Mouse (Mus musculus) natural killer cell, adult 2 months (primary cell): ENCODE results near the gene Zdhhc14.
A peak's percentile ranks its signal among the peaks of the same experiment; 100 is the strongest.

Source experiments
- DNase-seq, 2 experiments: peaks; one replicate each; pipeline ENCODE4 v3.0.0; 2022; ENCODE audit warnings: low spot score in 2 of 2

Zdhhc14 gene

DNA sequence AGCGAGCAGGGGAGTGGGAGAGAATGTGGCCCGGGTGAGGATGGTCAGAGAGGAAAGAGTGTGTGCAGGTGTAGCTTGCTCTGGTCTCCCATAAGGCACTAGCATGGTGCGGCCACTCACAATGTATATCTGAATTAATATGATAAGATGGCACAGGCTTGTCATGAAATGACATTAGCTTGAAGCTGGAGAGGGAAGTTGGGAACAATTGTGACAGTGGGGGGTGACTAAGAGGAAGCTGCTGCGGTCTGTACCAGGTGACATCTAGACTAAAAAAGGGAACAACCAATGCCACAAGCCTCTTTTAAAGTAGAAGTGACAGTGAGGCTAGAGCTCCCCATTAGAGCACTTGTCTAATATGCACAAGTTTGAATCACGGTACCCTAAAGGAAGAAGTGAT is 238.2 kb downstream of the Zdhhc14 start:
- peak in 1 of 2 experiments; percentile 53 for DNase-seq

DNA sequence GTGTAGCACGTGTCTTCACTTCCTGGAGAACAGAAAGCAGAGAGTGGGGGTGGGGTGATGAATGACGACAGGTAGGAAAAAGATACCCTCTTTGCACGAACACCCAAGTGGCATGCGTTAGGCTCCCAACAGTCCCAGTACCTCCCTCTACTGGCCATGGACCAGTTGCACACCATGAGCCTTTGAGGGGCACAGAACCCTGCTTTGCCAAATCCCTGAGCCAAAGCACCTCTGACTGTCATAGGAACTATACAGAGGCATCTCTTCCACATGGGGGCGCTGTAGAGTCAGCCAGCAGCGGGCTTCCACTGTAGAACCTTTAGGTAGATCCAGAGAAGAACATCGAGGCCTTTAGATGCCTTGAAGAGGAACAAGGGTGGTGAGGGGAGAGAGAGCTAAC is 241.0 kb downstream of the Zdhhc14 start:
- DNase-seq: peak; percentile 20 to 72

DNA sequence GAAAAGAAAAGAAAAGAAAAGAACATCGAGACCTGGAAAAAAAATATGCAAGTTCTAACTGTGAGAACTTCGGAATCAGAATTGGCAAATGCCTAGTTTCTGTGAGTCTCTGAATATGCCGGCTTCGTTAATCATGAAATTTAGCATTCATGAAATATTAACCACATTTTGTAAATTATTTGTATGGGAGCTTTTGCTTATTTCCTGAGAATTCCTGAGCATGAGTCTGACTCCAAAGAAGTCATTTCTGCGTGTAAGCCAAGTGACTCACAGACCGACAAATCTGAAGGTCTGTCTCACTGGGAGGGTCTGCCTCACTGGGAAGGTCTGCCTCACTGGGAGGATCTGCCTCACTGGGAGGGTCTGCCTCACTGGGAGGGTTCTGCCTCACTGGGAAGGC is 248.7 kb downstream of the Zdhhc14 start:
- DNase-seq: no peak

DNA sequence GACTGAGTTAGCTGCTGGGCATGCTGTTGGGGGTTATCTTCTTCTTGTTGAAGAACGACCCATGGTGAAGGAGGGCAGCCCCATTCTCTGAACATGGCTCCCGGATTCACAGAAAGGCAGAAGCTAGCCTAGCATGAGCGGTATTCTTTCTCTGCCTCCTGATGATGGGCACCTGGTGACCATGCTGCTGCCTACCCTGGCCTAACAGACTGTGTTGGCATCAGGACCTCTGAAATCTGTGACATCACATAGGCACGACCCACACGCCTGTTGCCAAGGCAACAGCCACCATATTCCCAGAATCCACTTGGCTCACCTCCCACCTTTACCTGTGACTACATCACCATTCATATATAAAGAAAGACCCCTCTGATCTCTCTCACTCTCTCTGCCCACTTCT is 251.7 kb downstream of the Zdhhc14 start:
- no peak for DNase-seq

DNA sequence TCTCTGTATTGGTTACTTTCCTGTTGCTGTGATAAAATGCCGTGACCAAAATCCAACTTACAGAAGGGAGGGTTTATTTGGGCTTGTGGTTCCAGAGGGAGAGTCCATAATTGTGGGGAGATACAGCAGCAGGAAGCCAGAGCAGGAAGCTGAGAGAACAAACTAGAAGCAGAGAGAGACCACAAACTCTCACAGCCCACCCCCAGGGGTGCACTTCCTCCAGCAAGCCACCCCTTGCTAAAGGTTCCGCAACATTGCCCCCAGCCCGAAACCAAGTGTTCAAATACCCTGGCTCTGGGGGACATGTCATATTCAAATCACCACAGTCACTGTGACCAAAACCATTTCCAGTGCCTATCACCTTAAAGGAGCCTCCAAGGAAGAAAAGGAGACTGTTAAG is 254.0 kb downstream of the Zdhhc14 start:
- peak in 1 of 2 experiments; percentile 20 for DNase-seq

DNA sequence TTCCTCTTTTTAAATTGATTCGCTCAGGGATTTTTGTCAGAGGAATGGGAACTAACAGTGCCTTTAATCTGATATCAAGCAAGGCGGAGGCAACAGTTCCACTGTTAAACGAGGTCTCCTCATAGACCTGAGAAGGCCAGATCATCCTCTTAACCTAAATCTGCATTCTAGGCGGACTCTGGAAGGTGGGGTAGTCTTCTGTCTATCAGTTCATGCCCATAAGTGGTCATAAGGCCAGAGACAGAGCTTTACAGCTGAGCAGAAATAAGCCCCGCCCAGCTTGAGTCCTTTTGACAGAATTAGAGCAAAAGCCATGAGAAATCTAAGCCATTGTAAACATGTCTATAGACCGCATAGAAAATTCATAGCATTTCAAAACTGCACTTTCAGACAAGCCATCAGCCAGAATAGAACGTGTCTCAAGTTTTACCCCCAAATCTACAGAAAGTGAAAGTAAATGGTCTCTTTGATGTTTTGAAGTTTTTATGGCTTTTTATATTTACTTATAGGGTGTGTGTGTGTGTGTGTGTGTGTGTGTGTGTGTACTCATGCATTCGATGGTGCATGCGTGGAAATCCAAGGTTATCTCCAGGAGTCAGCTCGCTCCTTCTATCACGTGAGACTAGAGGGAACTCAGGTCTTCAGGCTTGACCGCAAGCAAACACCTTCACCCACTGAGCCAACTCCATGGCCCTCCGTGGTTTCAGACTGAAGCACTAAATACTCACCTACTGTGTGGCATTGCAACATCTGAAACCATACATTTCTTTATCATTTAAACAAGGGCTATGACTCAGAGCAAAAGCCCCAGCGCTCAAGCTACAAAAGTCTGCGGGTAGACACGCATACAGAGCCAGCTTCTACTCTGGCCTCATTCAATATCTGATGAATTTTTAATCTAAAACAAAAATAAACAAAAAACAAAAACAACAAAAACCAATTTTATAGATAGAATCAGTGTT is 255.5 kb downstream of the Zdhhc14 start:
- peak; percentile 32 to 41 for DNase-seq

DNA sequence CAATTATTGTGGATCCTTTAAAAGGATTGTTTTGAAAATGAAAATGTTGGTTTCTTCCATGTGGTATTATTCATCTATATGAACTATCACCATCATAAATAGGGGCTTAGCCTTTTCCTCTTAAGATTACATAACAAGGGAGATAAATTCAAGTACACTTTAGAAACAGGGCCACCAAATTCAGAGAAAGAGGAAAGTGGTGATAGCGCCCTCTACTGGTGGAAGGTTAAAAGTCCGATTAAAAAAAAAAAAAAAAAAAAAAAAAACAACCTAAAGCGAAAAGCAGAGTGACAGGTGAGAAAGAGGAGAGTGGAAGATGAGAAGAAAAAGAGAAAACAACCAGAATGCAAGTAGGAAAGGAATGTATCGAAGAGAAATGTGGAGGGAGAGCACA is 256.1 kb downstream of the Zdhhc14 start:
- DNase-seq: peak; percentile 22 to 44

DNA sequence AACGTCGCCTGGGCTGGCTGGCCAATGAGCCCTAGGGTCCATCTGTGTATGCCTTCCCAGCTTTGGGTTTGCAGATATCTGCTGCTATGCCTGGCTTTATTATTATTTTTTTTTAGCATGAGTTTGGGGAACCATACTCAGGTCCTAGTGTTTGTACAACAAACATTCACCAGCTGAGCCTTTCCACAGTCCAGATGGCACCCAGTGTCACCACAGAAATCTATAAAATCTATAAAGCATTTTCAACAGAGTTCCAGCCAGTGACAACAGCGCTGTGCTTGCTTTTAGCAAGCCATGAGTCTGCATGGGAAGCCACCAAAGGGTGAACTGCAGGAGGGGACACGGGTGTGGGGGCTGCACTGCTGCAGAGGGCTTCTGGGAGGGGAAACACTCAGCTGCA is 257.9 kb downstream of the Zdhhc14 start:
- DNase-seq: no peak

DNA sequence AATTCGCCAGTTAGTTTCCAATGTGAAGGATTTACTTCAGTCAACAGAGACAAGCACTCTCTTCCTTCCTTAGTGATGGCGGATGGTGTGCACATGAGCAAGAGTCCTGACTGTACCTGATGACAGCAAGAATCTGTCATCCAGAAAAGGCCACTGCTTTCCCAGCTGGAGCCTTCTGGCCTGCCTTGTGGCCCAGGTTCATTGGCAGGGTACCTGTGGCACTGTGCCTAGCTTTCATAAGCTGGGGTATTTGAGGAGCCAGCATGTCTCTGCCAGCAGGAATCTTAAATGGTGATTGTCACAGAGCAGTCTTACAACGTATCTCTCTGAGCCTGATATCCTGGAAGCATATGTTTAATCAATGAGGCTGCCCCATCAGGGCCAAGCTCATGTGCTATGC is 258.7 kb downstream of the Zdhhc14 start:
- no peak for DNase-seq

DNA sequence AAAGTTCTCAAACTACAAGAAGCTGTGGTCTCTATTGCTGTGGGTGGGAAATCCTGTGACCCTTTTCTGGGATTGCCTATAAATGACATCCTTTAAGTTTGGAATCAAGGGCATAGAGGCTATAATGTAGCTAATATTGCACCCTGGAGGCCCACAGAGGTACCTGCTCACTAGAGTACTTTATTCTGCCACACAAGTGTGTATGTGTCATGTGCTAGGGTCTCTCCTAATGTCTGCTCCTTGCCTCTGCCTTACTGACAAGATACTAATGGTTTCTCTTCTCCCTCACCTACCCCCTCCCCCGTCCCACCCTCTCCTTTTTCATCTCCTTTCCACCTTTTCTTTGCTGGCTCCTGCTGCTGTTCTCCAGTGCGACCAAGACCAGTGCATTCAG is 260.0 kb downstream of the Zdhhc14 start:
- no peak for DNase-seq

DNA sequence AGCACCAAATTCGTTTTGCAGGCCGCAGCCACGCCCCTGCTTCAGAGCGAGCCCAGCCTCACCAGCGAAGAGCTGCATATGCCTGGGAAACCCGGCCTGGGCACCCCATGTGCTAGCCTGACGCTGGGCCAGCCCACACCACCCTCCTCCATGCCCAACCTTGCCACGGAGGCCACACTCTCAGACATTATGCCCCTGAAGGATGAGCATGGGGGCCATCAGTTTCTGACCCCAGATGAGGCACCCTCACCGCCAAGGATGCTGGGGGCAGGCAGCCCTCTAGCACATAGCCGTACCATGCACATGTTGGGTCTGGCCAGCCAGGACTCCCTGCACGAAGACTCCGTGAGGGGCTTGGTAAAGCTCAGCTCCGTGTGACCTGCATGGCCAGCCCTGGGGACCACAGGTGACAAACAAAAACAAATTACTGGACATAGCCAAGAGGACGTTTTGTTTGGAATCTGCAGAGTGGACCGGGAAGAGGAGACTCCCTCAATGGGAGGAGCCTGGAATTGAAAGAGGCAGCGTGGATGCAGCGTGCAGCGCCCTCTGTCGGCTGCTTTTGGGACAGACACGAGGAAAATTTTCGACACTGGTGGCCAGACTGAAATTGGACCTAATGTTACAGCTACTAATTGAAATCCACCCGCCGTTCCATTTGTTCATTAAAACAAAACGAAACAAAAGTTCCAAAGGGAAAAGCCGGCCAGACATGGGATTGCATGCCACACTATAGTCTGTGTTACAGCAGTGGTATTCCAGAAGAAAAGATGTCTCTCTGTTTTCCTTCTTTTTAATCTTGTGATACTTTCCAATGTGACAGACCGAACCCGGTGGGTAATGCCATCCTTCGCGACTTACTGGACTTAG is 260.6 kb downstream of the Zdhhc14 start:
- DNase-seq: peak in 1 of 2 experiments; percentile 46

DNA sequence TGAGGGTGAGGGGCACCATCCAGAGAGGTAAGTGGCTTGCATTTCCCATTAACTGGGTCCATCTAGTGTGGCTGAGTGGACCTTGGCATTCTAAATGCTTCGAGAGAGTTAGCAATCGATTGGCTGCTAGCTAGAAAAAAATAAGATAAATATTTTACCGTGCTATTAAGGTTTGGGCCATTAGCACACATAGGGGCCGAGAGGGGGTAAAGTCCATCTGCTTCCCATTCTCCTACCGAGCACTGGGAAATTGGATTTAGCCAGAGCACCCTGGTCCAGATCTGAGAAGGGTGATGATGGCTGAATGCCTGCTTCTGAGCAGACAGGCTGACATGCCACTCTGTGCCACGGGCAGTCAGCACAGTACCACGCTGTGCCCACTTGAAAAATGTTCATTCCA is 263.1 kb downstream of the Zdhhc14 start:
- DNase-seq: no peak

DNA sequence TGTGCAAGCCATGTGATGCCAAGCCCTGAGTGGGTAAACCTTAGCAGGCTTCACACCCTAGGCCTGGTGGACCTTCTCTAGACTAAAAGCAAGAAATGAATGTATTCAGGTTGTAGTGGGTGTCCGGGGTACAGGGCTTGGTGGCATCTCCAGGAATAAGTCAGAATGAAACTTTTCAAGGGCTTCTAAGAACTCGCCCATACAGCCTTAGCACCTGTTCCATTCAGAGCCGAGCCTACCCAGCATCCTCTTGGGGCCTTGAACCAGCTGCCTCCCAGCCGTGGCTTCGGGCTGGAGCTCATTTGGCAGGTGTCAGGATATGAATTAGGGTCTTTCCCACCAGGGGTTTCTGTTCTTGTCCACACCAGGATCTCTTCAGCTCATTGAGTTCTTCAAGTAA is 263.7 kb downstream of the Zdhhc14 start:
- DNase-seq: no peak

DNA sequence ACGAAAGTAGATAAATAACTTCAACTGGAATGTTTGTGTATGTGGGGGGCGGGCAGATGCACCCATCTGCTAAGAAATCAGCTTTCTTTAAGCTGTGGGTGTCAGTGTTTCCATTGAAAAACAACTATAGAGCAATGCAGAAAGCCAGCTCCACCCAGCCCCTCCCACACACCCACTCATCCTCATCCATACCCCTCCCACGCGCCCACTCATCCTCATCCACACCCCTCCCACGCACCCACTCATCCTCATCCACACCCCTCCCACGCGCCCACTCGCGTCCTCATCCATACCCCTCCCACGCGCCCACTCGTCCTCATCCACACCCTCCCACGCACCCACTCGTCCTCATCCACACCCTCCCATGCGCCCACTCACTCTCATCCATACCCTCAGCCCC is 264.5 kb downstream of the Zdhhc14 start:
- DNase-seq: no peak

DNA sequence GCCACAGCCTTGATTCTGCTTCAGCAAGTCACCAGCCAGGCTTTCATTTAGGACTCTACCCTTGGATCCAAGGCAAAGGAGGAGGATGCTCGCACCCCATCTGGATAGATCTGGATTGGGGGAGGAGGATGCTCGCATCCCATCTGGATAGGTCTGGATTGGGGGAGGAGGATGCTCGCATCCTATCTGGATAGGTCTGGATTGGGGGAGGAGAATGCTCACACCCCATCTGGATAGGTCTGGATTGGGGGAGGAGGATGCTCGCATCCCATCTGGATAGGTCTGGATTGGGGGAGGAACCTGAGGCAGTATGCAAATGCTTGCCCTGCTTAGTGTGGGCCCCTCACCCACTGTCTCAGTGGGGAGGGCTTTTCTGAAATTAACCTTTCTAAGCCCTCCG is 271.4 kb downstream of the Zdhhc14 start:
- DNase-seq: no peak

DNA sequence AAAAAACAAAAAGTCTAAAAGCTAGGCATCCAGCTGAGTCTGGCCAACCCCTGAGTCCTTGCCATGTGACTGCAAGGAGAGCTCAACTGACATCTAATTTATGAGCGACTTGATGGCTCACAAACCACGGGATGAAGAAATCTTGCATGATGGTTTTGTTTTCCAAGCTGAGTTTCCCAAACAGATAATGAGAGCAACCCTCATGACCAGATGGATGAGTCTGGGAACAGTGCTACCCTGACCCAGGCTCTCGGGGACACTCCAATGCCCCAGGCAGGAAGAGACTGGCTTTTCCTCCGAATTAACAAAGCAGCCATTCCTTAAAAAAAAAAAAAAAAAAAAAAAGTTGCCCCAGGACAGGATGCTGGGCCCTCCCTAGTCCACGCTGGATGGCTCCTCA is 271.9 kb downstream of the Zdhhc14 start:
- DNase-seq: no peak

DNA sequence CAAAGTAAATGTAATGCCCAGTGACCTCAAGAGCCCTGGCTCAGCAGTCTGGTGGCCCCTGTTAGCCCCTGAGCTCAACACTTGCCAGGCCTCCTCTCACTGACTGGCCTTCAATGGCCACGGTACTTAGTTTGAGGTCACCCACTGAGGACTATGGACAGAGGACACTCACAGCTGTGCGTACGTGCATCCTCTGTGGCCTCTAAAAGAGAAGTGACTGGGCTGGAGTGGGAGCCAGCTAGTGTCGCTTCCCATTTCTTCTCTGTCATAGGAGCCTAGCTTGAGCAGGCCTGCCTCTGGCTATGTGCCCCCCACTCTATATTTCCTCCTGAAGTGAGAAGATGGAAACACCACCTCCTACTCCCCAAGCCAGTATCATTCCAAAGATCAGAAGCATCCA is 273.4 kb downstream of the Zdhhc14 start:
- no peak for DNase-seq

DNA sequence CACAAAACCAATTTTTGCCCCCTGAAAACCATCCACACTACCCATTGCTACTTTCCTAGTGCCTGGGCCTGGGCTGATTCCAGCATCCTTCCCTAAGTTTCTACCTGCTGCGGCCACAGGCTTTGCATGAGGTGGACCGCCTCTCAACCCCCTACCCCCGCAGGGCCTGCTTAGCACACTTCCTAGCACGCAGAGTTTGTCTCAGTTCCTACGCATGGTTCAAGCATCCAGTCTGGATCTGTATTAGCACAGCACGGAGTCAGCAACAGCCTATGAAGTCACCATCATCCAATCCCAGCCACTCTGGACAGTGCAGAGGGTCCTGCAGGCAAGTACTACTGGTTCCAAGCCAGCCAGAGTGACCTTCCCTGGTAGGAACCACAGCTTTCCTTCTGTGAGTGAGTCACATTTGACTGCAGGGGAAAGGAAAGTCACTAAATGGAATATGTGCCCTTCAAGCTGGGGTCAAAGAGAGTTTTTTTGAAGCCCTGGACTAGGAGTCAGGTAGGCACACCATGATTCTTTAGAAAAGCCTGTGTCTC is 275.9 kb downstream of the Zdhhc14 start:
- no peak for DNase-seq

DNA sequence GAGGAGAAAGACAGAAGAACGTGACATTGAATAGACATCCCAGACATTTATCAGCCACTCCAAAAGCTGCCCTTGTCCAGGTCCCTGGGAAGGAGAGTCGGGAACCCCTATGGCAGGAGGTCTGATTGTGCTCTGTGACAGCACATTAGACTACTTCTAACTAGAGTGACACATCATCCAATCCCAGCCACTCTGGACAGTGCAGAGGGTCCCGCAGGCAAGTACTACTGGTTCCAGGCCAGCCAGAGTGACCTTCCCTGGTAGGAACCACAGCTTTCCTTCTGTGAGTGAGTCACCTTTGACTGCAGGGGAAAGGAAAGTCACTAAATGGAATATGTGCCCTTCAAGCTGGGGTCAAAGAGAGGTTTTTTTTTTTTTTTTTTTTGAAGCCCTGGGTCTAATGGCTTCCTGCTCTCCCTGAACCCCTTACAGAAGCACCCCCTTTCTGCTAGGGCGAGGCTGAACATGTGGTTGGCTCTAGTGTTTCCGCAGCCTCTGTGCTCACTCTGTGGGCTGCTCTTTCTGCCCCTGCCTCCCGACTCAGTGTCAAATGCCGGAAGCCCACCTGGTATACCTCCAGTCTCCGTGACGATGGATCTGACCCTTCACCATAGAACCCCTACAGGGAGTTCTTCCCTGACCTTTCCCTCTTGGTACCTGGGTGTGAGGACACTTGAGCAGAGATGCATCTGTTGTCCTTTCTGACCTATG is 276.6 kb downstream of the Zdhhc14 start:
- no peak for DNase-seq

DNA sequence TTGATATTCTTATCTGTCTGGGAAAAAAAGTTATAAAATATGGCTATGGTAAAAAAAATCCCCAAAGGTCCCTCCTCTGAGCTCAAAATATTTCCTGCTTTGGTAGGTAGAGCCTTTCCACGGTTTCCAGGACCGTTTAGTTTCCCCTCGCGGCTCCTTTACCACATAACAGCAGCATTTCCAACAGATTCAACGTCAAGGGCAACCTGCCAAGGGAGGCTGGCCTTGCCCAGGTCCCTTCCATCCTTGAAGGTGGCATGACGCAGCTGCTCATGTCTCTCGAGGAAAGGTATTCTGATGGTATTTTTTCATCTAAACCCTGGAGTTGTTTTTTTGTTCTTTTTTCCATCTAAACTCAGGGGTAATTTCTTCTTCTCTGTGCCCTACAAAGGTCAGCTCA is 277.4 kb downstream of the Zdhhc14 start:
- no peak for DNase-seq

DNA sequence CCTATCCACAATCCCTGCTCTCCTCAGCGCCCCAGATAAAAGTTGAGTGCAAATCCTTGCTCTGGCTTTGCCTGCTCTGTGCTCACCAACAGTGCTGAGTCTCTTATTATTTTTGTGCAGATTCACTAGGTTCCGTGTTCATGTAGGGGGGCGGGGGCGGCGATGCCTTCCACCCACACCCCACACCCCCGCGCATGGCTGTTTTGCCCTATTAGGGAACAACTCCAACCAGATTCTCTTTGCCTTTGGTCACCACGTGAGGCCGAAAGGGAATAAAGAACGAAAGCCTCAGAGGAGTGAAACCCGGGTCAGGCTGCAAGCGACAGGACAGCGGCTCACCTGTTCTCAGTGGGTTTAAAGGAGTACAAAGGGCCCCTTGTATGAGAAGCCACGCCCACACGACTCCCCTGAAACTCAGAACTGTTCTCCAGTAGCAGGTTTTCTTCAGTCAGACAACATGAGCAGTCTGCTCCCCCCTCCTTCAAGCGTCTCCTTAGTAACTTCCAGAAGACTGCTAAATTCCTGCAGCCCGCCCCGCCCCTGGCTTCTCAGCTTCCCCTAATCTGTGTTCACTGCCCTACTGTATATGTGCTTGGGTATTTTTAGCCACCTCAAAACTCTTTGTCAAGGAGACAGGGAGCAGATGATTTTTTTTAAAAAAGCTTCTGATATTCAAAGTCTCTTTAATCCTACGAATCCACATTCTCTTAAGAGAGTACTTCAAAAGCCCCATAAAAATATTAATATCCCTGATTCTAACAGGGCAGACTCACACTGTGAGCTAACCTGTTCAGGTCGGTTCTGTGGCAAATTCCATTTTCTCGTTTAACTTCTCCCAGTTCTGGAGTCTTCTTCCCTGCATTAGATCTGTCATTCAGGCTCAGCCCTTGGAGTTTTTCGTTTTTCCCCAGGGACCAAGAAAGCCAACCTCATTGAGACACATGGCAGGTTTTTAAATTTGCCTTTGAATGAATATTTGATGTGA is 278.2 kb downstream of the Zdhhc14 start:
- DNase-seq: no peak
